Mouse (Mus musculus) macrophage (primary cell): ENCODE measurements around the gene D630036H23Rik. TPM values are rescaled to one million over a fixed set of nuclear protein-coding genes. Genes with fewer than 3 reads are reported as not detected.
"Not testable (repeated sequence)": the region's sequence is repeated elsewhere in the genome, so short reads cannot be mapped to it uniquely, and the experiment has no call there.

Source experiments
- H3K27ac ChIP-seq: fragments of 350-480 bp; formaldehyde crosslinking; 2 replicates; pipeline ENCODE4 v1.9.0; 2021
- H3K36me3 ChIP-seq: fragments of 350-480 bp; formaldehyde crosslinking; 2 replicates; pipeline ENCODE4 v1.9.0; 2021; ENCODE audit errors: inconsistent target
- H3K4me3 ChIP-seq: fragments of 350-480 bp; formaldehyde crosslinking; 2 replicates; pipeline ENCODE4 v1.9.0; 2021; ENCODE audit errors: inconsistent target
- H3K79me2 ChIP-seq: fragments of 350-480 bp; formaldehyde crosslinking; 2 replicates; pipeline ENCODE4 v1.9.0; 2021; ENCODE audit errors: inconsistent target
- WGBS: methylation state at CpG from one replicate; pipeline ENCODE4 v1.1.7; 2026; ENCODE audit warnings: inconsistent platforms; ENCODE audit not compliant: missing documents; 5-methylcytosine and 5-hydroxymethylcytosine counted together
- polyA plus RNA-seq: library from polyadenylated mRNA; stranded (reverse); fragments of 250-400 nt; gene quantifications from 3 replicates; pipeline ENCODE4 v1.2.4, GENCODE M21; 2018; ENCODE audit warnings: inconsistent platforms
- total RNA-seq, 78 experiments: library from RNA; depleted of rRNA; stranded (reverse); fragments of 250-400 nt; gene quantifications; 1 replicate in 9 of 78; 2 replicates in 24 of 78; 3 replicates in 43 of 78; 4 replicates in 2 of 78; pipeline ENCODE4 v1.2.4; 2018; ENCODE audit warnings: inconsistent platforms in 56 of 78

D630036H23Rik gene
- 1 to 10 TPM in 5 of 26 experiments, not detected in 21; 1.0 to 1.3 (median 1.2) TPM for total RNA-seq (2018; cell fraction: chromatin; rRNA removed)
- total RNA-seq (2018; cell fraction: cytosol; rRNA removed) = under 1 TPM in 3 of 26 experiments, not detected in 23; 0.22 to 0.26 (median 0.24) TPM
- 1 to 10 TPM in 2 of 26 experiments, under 1 TPM in 5, not detected in 19; 0.52 to 1.2 (median 0.77) TPM for total RNA-seq (2018; cell fraction: nucleus; rRNA removed)
- not detected in 3 replicates for polyA plus RNA-seq

DNA sequence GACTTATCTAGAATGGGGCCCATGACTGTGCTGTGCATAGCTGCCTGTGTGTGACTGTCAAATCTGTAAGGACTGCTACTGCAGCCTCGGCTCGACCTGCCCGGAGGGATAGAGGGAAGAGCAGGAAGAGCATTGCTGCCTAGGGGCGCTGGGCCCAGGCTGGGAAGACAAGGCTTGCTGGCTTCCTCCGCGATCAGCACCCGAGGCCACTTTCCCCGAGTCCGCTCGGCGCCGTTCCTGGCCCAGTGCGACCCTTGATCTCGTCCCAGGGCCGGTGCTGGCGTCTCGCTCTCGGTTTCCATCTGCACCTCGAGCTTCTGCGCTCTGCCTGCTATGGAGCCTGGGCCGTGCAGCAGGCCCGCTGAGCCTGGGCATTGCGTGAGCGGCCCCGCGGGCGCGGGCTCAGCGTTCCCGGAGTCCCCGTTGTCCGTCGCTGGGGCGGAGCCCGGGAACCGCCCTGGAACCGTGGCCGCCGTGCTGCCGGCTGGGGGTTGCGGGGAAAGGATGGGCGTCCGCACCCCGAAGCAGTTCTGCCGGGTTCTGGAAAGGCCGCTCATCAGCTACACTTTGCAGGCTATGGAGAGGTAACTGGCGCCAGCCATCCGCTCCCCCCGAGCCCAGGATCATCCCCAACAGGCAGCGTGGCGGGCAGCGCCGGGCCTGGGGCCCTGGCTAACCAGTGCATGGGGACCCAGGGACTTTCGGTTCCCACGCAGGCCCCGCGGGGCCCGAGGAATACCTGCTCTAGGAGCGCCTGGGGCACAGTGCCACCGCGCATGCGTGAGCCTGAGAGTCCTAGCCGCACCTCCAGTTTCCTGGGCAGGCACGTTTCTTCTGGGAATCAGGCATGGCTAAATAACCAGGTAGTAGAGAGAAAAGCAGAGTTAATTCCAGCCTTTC is at the start of gene D630036H23Rik, which contains the start of gene Ispd:
D630036H23Rik (minus strand) TSS at position 741 of the 900 bp plus-strand sequence.
Ispd (plus strand) TSS at position 10 of the 900 bp plus-strand sequence.
- Histone ChIP-seq H3K27ac (no peak within 1 kb of the TSS), H3K36me3 (no peaks in the 10 kb centered on the region), H3K79me2 (no peaks in the 10 kb centered on the region), H3K4me3 (peak within 1 kb of the TSS; percentile 11)
- WGBS = 2% methylated on average over 64 of the region's 64 CpGs

DNA sequence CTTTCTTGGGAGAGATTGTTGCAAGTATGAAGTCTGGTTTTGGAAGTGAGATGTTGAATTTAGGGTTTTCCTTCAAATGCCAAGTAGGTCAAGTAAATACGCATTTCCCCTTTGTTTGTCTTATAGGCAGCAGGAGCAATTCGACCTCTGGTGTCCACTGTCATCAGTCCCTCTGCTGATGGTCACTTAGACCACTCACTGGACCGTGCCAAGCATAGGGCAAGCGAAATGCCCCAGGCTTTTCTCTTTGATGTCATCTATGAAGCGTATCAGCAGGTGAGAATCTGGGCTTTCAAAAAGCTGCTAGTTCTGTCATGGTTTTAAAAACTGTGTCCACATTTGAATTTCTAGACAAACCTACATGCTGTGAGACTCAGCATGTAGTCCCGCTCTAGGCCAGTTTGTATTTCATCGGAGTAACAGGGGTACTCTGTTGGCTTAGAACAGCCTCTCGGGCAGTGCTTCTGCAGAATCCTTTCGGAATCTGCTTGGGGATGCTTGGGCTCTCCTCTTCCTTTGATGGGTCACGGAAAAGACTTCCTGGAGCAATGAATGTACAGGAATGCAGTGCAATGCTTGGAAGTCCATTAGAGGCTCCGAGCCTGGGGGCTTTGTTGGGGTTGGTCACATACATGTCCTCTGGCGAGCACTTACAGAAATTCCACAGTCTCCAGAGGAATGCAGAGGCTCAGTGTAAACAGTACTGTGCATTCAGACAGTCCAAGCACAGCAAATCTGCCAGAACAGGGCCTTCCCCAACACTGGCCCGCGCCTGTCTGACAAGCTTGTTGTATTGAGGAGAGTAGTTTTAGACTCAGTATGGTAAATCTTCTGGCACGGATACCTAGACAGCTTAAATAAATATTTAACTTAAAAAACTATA is 44.4 kb upstream of the D630036H23Rik start:
- Histone ChIP-seq H3K79me2 (no peaks in the 10 kb centered on the region), H3K36me3 (no peaks in the 10 kb centered on the region), H3K27ac (no peak overlapping the region), H3K4me3 (no peak overlapping the region)
- 92% methylated on average over 15 of the region's 15 CpGs for WGBS

- no peaks in the 10 kb centered on the region for H3K79me2 ChIP-seq
- H3K27ac ChIP-seq = no peak overlapping the region
- H3K4me3 ChIP-seq = no peak overlapping the region
- 96% methylated on average over 7 of the region's 7 CpGs for WGBS
- H3K36me3 ChIP-seq = no peaks in the 10 kb centered on the region
Observed at GRCm38 (mm10) chr12:36425258-36425657, 43.3 kb upstream of the D630036H23Rik start.

DNA sequence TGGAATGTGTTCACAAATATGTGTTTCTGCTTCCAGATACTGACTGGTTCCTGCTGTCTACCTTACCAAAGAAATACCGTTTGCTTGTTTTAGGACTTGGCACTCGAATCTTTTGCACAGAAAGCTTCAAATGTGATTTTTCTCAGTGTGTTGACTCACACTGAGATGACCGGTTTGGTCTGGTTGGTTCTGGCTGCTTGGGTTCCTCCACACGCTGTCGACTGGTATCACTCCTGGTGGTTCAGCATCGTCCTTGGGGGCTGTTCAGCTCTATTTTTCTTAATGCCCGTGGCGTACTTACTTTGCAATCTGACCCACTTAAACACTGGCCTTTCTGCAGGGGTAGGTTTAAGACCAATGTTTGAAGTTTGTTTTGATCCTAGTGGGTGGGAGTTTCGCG is 41.7 kb upstream of the D630036H23Rik start:
- WGBS = 91% methylated on average over 10 of the region's 10 CpGs
- H3K79me2 ChIP-seq = no peaks in the 10 kb centered on the region
- H3K4me3 ChIP-seq = no peak overlapping the region
- H3K27ac ChIP-seq = no peak overlapping the region
- no peaks in the 10 kb centered on the region for H3K36me3 ChIP-seq

DNA sequence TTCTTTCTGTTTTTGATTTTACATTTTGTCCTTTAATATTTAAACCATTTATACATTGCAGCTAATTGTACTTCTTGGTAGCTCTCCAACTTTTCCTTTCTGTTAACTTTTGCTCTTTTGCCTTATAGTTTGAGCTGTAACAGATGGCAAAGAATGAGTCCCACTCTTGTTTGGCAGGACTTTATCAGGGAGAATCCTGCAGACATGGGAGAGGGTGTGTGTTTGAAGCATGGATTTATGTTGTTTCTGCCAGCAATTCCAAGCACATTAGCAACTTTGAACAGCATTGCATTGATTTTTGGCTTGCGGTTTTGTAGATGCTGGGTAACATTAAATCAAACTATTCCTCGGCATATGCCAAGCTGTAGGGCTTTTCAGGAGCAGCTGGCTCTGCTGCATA is 13.1 kb upstream of the D630036H23Rik start:
- no peak overlapping the region for H3K27ac ChIP-seq
- WGBS = 97% methylated on average over 2 of the region's 2 CpGs
- H3K79me2 ChIP-seq = no peaks in the 10 kb centered on the region
- no peak overlapping the region for H3K4me3 ChIP-seq
- H3K36me3 ChIP-seq = no peaks in the 10 kb centered on the region

DNA sequence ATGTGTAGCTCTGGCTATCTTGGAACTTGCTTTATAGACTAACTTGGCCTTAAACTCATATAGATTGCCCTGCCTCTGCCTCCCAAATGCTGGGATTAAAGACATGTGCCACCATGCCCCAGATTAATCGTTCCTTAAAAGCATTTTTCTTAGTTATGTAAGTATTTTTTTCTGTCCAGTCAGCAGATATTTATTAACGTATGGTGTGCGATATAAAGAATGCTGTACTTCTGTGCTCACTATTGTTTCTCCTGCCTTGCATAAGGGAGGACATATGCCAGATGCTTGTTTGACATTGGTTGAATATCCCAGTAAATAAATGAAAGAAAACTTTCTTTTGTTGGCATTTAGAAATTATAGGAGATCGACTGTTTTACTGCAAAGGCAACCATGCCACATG is 5.0 kb upstream of the D630036H23Rik start:
- 91% methylated on average over 4 of the region's 4 CpGs for WGBS
- H3K79me2 ChIP-seq = no peaks in the 10 kb centered on the region
- no peak overlapping the region for H3K27ac ChIP-seq

GRCm38 (mm10) chr12:36385386-36385785 is 3.4 kb upstream of the D630036H23Rik start:
- WGBS = 94% methylated on average over 6 of the region's 6 CpGs
- Histone ChIP-seq H3K79me2 (no peaks in the 10 kb centered on the region), H3K27ac (no peak overlapping the region), H3K36me3 (no peaks in the 10 kb centered on the region), H3K4me3 (no peak overlapping the region)

More for the DNA sequence above, 5.0 kb upstream of the D630036H23Rik start:
- Histone ChIP-seq H3K36me3 (no peaks in the 10 kb centered on the region), H3K4me3 (no peak overlapping the region)

DNA sequence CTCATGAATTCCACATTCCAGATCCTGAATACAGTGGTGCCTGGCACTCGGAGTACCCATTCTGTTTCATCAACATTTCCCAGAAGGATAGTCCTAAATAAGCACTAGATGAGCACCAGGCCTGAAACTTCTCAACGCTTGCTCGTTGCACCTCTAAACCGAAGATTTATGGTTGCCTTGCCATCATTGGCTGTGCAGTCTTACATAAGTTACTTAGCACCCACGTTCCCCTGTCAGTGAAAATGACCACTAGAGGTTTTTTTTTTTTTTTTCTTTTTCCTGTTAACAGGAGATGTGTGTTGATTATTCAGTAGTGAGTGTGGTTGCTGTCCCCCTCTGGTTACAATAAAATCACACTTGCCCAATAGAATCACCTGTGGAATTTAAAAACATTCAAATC is 1.2 kb downstream of the D630036H23Rik start:
- no peak overlapping the region for H3K27ac ChIP-seq
- H3K4me3 ChIP-seq = no peak overlapping the region
- WGBS = 39% methylated on average over 5 of the region's 5 CpGs
- no peaks in the 10 kb centered on the region for H3K36me3 ChIP-seq
- no peaks in the 10 kb centered on the region for H3K79me2 ChIP-seq

- Histone ChIP-seq H3K4me3 (no peak overlapping the region), H3K79me2 (no peaks in the 10 kb centered on the region), H3K36me3 (no peaks in the 10 kb centered on the region), H3K27ac (no peak overlapping the region)
- WGBS = 63% methylated on average over 2 of the region's 3 CpGs
Observed at GRCm38 (mm10) chr12:36380254-36380653, 1.7 kb downstream of the D630036H23Rik start.

DNA sequence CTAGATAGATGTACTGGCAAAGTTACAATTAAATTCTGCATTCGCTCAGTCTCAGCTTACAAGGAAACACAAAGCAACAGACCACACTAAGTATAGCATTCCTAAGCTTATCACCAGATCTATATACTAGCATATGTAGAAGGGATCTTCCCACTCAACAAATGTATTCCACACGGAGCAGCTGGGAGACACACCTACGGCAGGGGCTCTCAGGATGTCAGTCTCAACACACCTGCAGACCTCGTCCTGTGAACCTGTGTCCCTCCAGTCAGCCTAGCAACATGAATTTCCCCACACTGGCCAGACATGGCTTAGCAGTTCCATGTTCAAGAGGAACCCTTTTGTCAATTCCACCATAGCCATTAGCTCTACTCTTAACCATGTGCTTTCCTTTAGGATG is 5.6 kb downstream of the D630036H23Rik start:
- no CpG with 5 or more reads among the region's 4 CpGs for WGBS
- not testable (repeated sequence) for H3K36me3 ChIP-seq

GRCm38 (mm10) chr12:36373237-36373998 is 8.6 kb downstream of the D630036H23Rik start:
- Histone ChIP-seq H3K27ac (no peak overlapping the region), H3K36me3 (no peaks in the 10 kb centered on the region), H3K79me2 (no peaks in the 10 kb centered on the region), H3K4me3 (no peak overlapping the region)
- 55% methylated on average over 4 of the region's 4 CpGs for WGBS

More for the DNA sequence above, 5.6 kb downstream of the D630036H23Rik start:
- not testable (repeated sequence) for H3K27ac ChIP-seq, H3K79me2 ChIP-seq, H3K4me3 ChIP-seq

GRCm38 (mm10) chr12:36364013-36364412 is 18.0 kb downstream of the D630036H23Rik start:
- Histone ChIP-seq H3K79me2 (no peaks in the 10 kb centered on the region), H3K4me3 (no peak overlapping the region), H3K36me3 (no peaks in the 10 kb centered on the region), H3K27ac (no peak overlapping the region)
- 93% methylated on average over 4 of the region's 4 CpGs for WGBS

GRCm38 (mm10) chr12:36360693-36361092 is 21.3 kb downstream of the D630036H23Rik start:
- Histone ChIP-seq H3K27ac (no peak overlapping the region), H3K79me2 (no peaks in the 10 kb centered on the region), H3K36me3 (no peaks in the 10 kb centered on the region), H3K4me3 (no peak overlapping the region)
- 96% methylated on average over 5 of the region's 5 CpGs for WGBS

DNA sequence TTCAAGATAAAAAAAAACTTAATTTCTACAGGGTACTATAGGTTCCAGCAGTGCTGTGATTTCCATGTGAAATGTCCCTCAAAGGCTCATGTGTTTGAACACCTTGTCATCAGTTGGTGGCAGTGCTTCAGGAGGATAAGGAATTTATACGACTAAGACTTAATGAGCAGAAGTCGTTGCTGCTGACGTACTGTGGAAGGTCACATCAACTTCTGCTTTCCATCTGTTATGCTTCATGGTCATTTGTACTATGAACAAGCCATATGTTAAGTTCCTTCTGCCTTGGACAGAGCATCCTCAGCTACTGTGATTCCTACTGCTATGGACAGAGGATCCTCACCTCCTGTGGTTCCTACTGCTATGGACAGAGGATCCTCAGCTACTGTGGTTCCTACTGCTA is 21.9 kb downstream of the D630036H23Rik start:
- Histone ChIP-seq H3K79me2 (no peaks in the 10 kb centered on the region), H3K27ac (no peak overlapping the region), H3K36me3 (no peaks in the 10 kb centered on the region), H3K4me3 (no peak overlapping the region)
- 77% methylated on average over 3 of the region's 3 CpGs for WGBS
